Mouse (Mus musculus): ENCODE measurements around the gene Enah.

- no peak for TF ChIP-seq GATA1 (IDR thresholded peaks at IDR 0.05; ENCODE audit: low read length)
- TF ChIP-seq TAL1 (IDR thresholded peaks at IDR 0.05; ENCODE audit: low read length), result no peak
These were observed 167.3 kb downstream of the Enah start for GRCm38 (mm10) chr1:181852466-181852865.

Data from erythroblast, embryonic 14.5 days (primary cell).